Mouse (Mus musculus) G1E-ER4 (cell line): ENCODE measurements around the gene Rap1b. TPM values are rescaled to one million over a fixed set of nuclear protein-coding genes. Genes with fewer than 3 reads are reported as not detected.

ENCODE experiments used
- GATA1 ChIP-seq: IDR thresholded peaks from one replicate; pipeline ENCODE4 v1.8.0; 2012; ENCODE audit warnings: low read length, inconsistent platforms
- polyA plus RNA-seq: library from polyadenylated mRNA; stranded (reverse); fragments of >175 nt; gene quantifications from 2 replicates; pipeline ENCODE4 v1.2.3, GENCODE M21; 2012

Rap1b gene
- polyA plus RNA-seq, 1 experiment = 36.3 TPM

DNA sequence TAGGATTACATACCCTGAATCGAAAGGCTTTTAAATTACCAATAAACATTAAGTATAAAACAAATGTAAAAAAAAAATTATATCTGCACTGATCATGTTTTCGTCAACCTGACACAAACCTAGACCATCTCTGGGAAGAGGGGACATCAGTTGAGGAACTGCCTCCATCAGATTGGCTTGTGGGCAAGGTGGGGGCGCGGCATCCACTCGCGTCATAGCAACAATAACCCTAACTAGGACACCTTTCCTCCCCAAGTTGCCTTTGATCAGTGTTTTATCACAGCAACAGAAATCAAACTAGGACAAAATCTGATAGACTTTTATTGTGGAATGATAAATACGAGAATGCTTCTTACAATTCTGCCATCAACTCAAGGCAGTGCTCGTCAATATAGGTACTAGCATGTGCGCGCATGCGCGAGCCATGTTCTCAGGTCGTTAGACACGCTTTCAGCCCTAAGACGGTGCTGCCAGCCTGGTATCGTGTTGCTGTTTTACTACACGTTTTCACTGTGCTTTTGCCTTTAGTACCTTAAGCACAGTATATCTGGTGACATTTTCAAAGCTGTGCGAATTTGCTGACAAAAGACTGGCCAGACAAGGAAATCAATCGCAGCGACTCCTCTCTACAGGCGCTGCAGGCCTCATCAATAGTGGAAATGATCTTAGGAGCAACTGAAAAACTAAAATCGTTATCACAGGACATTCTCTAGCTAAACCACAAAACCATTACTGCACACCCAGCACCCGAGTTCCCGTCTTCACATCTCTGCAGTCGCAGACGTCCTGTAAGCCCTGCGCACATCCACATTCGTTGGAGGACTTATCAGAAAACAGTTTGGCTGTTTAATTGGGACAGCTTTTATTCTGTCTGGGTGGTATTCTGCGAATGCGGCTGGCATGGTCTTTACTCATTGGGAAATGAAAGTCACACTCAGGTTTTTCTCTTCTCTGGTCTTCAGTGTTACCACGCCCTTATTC is 41.7 kb downstream of the Rap1b start:
- TF ChIP-seq GATA1 = peak; percentile 36

DNA sequence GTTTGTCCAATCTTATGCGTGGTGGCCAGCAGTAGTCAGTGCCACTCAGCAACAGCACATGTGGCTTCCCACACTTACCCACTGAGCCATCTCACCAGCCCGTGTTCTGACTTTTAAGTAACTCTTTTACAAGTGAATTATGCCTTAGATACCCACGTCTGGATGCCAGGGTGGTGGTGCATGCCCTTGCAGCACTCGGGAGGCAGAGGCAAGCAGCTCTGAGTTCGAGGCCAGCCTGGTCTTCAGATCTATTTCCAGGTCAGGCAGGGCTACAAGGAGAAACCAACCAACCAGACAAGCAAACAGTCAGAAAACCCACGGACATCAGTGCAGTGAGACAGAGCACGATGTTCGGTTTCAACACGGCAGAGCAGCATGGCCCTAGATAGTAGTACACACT is 43.9 kb downstream of the Rap1b start:
- no peak for TF ChIP-seq GATA1

- TF ChIP-seq GATA1 = no peak
Measured at GRCm38 (mm10) chr10:117799806-117800205, 46.0 kb downstream of the Rap1b start.

GRCm38 (mm10) chr10:117798436-117799035 is 47.3 kb downstream of the Rap1b start:
- TF ChIP-seq GATA1 = no peak

GRCm38 (mm10) chr10:117797684-117798083 is 48.2 kb downstream of the Rap1b start:
- no peak for TF ChIP-seq GATA1

GRCm38 (mm10) chr10:117797106-117797505 is 48.7 kb downstream of the Rap1b start:
- no peak for TF ChIP-seq GATA1

DNA sequence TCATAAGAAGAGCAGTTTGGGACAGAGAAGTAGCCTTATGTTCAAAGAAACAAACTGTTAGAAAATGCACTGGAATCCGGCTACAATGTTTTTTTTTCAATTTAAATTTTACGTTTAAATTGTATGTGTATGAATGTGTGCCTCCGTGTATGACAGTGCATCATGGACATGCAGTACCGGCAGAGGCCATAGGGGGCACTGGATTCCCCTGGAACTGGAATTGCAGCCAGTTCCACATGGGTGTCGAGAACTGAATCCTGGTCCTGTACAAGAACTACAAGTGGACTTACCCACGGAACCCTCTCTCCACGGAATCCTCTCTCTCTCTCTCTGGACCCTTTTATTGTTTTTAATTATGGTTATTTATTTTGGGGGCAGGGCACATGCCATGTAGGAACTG is 49.7 kb downstream of the Rap1b start:
- TF ChIP-seq GATA1 = no peak

- TF ChIP-seq GATA1 = no peak
Measured at GRCm38 (mm10) chr10:117795206-117795605, 50.6 kb downstream of the Rap1b start.

DNA sequence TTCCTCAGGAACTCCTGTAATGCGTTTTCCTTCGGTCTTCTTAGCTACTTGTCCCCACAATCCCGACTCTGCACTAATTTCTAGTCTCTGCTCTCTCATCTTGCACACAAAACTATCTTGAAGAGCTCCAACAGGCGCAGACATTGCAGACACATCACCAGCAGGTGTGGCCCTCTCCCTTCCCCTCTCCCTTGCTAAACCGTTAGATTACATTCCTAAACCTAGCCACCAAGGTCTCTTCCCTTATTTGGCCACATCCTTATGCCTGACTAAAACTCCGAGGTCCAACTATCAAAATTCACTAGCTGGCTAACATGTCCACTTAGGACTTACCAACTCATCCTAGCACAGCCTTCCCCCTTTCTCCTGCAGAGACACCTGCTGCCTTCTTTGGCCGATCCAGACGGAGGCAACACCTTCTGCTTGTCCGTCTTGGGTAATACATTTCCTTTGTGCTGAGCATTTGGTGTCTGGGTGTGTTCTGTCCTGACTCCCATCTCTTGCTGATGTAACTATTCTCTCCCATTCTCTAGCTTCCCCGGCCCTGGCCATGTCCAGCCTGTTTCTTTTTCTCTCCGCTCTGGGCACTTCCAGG is 52.3 kb downstream of the Rap1b start:
- TF ChIP-seq GATA1 = no peak

DNA sequence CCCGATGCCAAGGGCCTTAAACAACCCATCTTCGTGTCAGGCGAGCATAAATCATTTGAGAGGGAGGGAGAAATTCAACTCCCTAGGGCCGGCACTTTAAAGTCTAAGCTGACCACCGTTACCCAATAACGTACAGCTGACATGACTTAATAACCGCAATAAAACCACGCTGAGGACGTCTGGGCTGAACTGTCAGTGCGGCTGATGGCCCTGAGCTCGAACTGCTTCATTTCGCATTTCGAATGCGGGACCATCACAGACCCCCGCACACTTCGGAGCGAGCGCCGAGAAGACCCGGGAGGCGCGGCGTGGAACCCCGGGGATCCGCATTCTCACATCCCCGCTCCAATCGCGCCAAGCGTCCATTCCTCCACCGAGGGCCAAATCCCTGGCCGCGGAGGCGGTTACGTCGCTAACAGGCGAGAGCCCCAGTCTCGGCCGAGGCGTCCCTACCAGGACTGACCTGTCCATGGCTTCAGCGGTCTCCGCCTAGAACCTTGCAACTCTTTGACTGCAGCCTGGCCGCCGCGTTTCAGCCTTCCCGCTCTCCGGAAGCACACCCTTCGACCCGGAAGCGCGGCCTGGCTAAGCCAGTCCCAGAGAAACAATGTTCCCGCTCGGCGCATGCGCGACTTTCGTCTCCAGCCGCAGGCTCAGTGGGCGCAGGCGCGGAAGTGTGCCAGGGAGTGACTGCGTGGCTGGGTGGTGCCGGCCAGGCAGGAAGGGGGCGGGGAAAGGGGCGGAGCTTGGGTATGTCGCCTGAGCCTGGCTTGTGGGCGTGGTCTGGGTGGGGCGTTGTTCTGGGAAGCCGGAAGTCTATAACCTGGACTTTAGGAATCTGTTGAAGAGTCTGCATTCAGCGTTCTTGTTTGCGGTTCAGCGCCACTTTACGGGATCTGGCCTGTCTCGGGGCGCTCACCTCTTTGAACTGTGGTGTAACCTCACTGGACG is 53.4 kb downstream of the Rap1b start, which contains the start of gene Nup107:
Gene Nup107, minus strand, starts transcription at position 565 of the 951 bp plus-strand sequence.
- no peak for TF ChIP-seq GATA1

- no peak for TF ChIP-seq GATA1
Measured at GRCm38 (mm10) chr10:117791171-117791470, 54.7 kb downstream of the Rap1b start.

DNA sequence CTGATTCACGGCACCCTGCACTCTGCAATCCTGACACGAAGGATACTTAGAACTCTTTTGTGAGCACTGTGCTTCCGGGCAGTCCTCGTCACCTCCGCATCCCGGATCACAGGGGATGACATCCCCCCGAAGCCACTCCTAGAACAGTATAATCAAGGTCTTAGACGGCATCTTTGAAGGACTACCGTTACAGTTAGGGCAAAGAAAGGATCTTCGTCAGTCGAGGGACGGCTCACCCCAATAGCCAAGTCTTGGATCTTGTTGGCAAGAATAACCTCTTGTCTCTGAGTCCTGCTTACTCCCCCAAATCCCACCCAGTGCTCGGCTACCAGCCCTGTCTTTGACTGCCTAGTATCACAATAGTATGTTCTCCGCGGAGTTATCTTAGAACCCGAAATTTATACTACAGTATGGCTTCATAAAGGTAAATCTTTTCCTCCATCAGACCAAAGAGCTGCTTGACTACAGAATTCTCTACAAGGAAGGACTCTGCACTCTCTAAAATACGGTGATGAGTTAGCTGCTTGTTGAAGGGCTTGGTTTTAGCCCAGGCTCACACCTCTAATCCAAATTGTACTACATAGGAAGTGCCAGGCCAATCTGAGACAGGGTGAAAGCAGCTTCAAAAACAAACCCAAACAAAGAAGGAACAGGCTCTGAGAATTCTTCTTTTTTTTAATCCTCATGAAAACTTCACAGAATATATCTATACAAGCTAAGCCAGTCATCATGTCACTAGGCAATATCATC is 55.2 kb downstream of the Rap1b start:
- TF ChIP-seq GATA1 = no peak

DNA sequence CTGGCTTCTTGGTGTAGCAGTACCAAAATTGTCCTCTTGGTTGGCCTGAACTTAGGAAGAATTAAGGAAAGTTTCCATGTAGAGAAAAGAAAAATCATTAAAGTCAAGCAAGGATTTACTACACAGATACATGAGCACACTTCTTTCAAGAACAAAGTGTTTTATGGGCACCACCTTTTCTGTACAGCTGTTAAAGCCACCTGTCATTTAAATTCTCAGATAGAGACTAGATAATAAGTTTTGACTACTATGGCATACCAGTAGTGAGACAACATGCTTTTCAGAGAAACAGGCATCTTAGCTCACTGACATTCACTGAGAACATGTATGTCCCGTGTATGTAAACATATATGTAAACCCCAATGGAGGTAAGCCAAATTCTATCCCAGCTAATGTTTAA is 55.8 kb downstream of the Rap1b start:
- no peak for TF ChIP-seq GATA1

DNA sequence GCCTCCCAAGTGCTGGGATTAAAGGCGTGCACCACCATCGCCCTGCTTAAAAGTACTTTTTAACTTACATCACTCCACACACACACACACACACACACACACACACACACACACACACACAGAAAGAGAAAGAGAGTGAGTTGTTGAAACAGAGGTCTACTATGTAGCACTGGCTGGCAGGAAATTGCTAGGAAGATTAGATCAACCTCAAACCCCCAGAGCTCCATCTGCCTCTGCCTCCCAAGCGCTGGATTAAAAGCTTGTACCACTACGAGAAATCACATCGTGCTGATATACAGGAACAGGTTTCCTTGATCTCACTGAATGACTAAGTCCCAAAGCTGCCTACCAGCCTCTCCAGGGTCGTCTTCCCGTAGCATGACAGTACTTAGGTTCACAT is 61.2 kb downstream of the Rap1b start:
- TF ChIP-seq GATA1 = no peak
